Mouse (Mus musculus) layer of hippocampus, adult 9-10 months (tissue): ENCODE measurements around the gene Hsph1.

Source experiments
- DNase-seq: peaks from one replicate; pipeline ENCODE4 v3.0.0; 2022; ENCODE audit warnings: low spot score

Hsph1 gene

DNA sequence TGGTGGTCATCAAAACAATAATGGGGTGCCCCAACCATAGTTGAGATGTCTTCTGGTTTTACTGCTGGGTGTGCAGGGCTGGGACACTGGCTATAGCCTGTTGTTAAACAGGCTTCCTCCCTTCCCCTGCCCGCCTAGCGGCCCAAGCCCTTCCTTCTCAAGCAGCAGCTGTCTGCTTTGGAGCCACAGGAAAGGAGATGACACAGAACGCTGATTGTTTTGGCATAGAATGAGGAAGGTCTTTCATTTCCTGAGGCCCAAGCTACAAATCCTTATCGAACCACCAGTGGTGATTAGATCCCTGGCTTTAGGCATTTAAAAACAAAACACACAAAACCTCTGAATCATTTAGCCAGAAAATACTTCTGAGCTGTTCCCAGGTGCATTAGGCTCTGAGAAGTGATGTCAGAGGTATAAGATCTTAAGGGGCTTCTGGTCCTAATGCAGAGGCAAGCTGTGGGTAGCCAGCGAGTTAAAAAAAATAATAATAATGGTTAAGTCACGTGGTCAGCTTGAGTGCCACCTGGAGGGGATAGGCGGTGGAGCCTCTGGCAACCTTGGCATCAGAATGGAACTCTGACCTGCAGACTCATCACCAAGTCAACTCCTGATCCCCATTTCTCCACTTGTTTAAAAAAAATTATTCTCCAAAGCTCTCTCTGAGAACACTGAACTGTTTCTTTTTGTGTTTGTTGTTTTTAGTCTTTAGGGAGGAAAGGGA, 47.2 kb downstream of the Hsph1 start:
- no peak for DNase-seq

GRCm38 (mm10) chr5:149587327-149587895, 48.8 kb downstream of the Hsph1 start:
- DNase-seq: no peak

GRCm38 (mm10) chr5:149585910-149586309, 50.3 kb downstream of the Hsph1 start:
- no peak for DNase-seq

GRCm38 (mm10) chr5:149585231-149585630, 50.9 kb downstream of the Hsph1 start:
- no peak for DNase-seq

DNA sequence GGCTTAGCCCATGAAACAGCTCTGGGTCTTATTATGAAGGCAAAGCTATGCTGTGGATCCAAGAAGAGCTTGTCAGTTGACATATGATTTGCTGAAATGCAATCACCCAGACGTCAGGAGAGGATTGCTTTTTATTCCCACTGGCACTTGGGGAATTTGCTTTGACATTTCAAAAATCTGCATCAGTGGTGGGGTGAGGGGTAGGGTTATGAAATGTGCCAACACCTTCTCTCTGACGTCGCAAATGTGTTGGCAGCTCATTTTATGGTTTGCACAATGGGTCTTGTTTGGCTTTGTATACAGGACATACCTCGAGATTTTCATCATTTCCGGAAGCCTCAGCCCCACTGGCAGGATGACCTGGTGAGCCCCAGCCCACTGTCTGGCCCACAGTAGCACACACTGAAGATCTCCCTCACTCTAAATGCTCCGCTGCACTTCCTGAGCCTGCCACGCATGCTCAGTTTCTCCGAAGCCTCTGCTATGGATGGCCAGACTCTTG, 52.0 kb downstream of the Hsph1 start:
- no peak for DNase-seq

GRCm38 (mm10) chr5:149583507-149583906, 52.7 kb downstream of the Hsph1 start:
- no peak for DNase-seq

DNA sequence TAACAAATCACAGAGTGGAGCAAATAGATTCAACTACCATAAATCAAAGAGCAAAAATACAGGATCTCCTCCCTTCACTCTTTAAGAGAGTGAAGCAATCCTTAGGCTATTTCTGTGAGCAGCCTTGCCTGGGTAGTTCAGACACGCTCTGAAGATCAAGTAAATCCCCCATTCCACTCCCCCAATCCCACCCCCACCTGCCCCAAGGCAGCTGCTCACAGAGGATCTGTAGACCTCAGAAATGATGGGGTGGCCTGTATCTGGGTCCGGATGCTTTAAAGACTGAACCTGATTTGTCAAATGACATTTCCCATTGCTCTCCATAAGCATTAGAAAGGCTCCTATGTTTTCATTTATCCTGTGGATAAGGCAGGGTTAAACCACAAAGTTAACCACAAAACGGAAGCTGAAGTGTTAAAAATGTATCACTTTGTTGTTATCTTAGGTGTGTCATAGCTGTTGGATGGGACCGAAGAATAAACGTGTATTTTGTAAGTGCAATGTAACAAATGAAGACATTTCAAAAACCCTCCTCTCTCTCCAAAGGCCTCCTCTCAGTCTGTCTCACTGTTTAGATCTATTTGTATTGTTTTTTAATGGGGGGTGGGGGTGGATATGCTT, 53.4 kb downstream of the Hsph1 start:
- no peak for DNase-seq

- no peak for DNase-seq
Observed at GRCm38 (mm10) chr5:149577449-149577848, 58.7 kb downstream of the Hsph1 start.

- DNase-seq: no peak
Observed at GRCm38 (mm10) chr5:149576977-149577376, 59.2 kb downstream of the Hsph1 start.

DNA sequence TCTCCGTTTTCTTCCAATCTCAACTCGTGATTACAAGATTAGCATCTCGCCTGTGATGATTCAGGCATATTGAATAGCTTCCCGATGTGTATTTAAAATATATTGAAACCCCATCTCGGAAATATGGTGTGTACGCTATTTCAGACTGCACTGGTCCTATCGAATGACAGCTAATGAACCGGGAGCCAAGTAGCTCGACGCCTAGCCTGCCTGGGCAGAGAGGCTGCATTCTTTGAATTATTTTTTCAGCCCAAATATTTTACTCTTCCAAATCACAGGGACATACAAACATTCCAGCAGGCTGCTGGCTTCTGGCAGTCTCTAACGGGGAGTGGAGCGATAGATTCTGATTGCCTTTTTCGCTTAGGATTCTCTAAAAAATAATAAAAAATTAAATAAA, 67.2 kb downstream of the Hsph1 start:
- no peak for DNase-seq

GRCm38 (mm10) chr5:149566957-149567356, 69.2 kb downstream of the Hsph1 start:
- DNase-seq: no peak

- DNase-seq: no peak
Observed at GRCm38 (mm10) chr5:149566026-149566425, 70.2 kb downstream of the Hsph1 start.
